Mouse (Mus musculus): ENCODE measurements at regions not wholly inside any gene's neighbourhood (a gene's known extent, or its start where the extent isn't known, plus 50 kb on each side); places are given as distances from the start of the nearest gene placed in this dataset.

GRCm38 (mm10) chr15:102776218-102776850 lies 54.4 kb upstream of the Calcoco1 start:
- no peak for DNase-seq

- no peak for DNase-seq
Measured at GRCm38 (mm10) chr15:102780626-102781025, 58.6 kb upstream of the Calcoco1 start.

- no peak for DNase-seq
Measured at GRCm38 (mm10) chr15:102782988-102783799, 61.2 kb upstream of the Calcoco1 start.

DNA sequence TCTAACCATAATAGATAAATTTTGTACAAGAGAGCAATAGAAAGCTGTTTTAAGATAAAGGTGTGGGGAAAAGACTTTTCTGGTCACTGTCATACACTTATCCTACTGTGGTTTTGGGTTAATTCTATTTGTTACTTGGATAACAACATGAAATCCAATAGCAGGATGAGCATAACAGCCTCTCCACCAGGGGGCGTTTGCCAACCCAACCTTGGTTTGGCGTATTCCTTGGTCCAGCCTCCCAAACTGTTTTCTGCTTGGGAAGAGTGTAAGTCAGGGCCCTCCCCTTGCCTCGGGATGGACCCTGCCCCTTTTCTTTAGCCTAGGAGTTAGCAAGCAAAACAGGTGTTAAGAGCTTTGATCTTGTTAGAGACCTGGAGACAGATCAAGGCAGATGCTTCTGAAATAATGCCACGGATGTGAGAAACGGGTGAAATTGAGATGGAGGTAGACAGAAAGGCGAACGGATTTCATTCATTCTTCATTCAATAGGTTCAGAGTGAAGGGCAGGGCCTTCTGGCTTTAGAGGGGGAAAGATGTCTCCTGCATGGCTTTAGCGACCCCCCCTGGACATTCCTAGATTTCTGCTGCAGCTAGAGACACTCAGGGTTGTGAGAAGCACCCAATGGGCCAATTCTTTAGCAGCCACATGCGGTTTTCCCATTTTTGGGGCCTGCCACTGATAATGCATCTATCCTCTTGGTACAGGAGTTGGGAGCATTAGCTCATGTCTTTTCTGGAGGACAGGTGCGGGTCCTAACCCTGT lies 63.3 kb upstream of the Calcoco1 start:
- DNase-seq, result no peak

GRCm38 (mm10) chr15:102788846-102789518 lies 67.0 kb upstream of the Calcoco1 start:
- peak; percentile 68 for DNase-seq

GRCm38 (mm10) chr15:102797020-102797618 lies 75.1 kb upstream of the Calcoco1 start:
- peak; percentile 41 for DNase-seq

GRCm38 (mm10) chr15:102800049-102800448 lies 78.1 kb upstream of the Calcoco1 start:
- DNase-seq, result no peak

- peak; percentile 66 for DNase-seq
Measured at GRCm38 (mm10) chr15:102802265-102802813, 80.4 kb upstream of the Calcoco1 start.

GRCm38 (mm10) chr15:102807353-102807752 lies 85.4 kb upstream of the Calcoco1 start:
- DNase-seq, result peak; percentile 27

GRCm38 (mm10) chr15:102819181-102819580 lies 97.2 kb upstream of the Calcoco1 start:
- DNase-seq, result no peak

- no peak for DNase-seq
Measured at GRCm38 (mm10) chr15:102839688-102840087, 81.2 kb upstream of the Hoxc13 start.

GRCm38 (mm10) chr15:102862374-102862773 lies 58.5 kb upstream of the Hoxc13 start:
- no peak for DNase-seq

- no peak for DNase-seq
Measured at GRCm38 (mm10) chr15:102866788-102867187, 54.1 kb upstream of the Hoxc13 start.

All from right cerebral cortex, postnatal 25 days (tissue).